Mouse (Mus musculus) intestine, postnatal 0 days (tissue): Measurements from ENCODE around the gene Adipor2. TPM values are rescaled to one million over a fixed set of nuclear protein-coding genes. Genes with fewer than 3 reads are reported as not detected.
"Not testable (repeated sequence)": the region's sequence is repeated elsewhere in the genome, so short reads cannot be mapped to it uniquely, and the experiment has no call there.

Experiments used
- ATAC-seq: fragments of 200-750 bp; cut with Nextera tagmentation; 2 replicates; pipeline ENCODE4 v1.8.0; 2017; ENCODE audit warnings: mild to moderate bottlenecking, moderate TSS enrichment, moderate library complexity
- H3K27ac ChIP-seq: fragments of 300-500 bp; sonication (generic); 2 replicates; pipeline ENCODE4 v1.5.1; 2014; ENCODE audit warnings: mild to moderate bottlenecking, low read depth, low read length, moderate library complexity
- H3K27me3 ChIP-seq: fragments of 300-500 bp; sonication (generic); replicated peaks from 2 replicates; pipeline ENCODE4 v1.6.1; 2014; ENCODE audit warnings: low read length, mixed read lengths; ENCODE audit not compliant: control insufficient read depth, insufficient read depth
- H3K36me3 ChIP-seq: fragments of 300-500 bp; sonication (generic); 2 replicates; pipeline ENCODE4 v1.6.1; 2014; ENCODE audit warnings: mild to moderate bottlenecking, moderate library complexity; ENCODE audit not compliant: control insufficient read depth, insufficient read depth
- H3K4me1 ChIP-seq: fragments of 300-500 bp; sonication (generic); replicated peaks from 2 replicates; pipeline ENCODE4 v1.6.1; 2014; ENCODE audit warnings: antibody characterized with exemption, low read length, mixed read lengths; ENCODE audit not compliant: control insufficient read depth, insufficient read depth
- H3K4me2 ChIP-seq: fragments of 300-500 bp; sonication (generic); replicated peaks from 2 replicates; pipeline ENCODE4 v1.6.1; 2014; ENCODE audit warnings: low read depth, mild to moderate bottlenecking, moderate library complexity
- H3K4me3 ChIP-seq: fragments of 300-500 bp; sonication (generic); 2 replicates; pipeline ENCODE4 v1.5.1; 2014; ENCODE audit warnings: low read depth, low read length
- H3K9ac ChIP-seq: fragments of 300-500 bp; sonication (generic); 2 replicates; pipeline ENCODE4 v1.6.1; 2014; ENCODE audit warnings: mild to moderate bottlenecking, low read depth, low read length
- H3K9me3 ChIP-seq: fragments of 300-500 bp; sonication (generic); 2 replicates; pipeline ENCODE4 v1.6.1; 2016; ENCODE audit warnings: mixed run types; ENCODE audit not compliant: control insufficient read depth
- CTCF ChIP-seq: sonication (generic); IDR thresholded peaks from 2 replicates; pipeline ENCODE4 v1.5.1; 2016; ENCODE audit warnings: low read depth, mild to moderate bottlenecking, control low read depth, antibody characterized with exemption, moderate library complexity
- WGBS: fragments of 180-500 bp; shearing (Covaris S2); extraction: QIAGEN DNeasy Blood & Tissue Kit; methylation state at CpG from one replicate; pipeline ENCODE4 v1.1.7; 2014; 5-methylcytosine and 5-hydroxymethylcytosine counted together
- polyA plus RNA-seq: library from polyadenylated mRNA; unstranded; fragments of >200 nt; fragmentation: Nextera tagmentation; extraction: Ambion mirVana; gene quantifications from 2 replicates; pipeline ENCODE4 v1.2.1, GENCODE M21; 2015

The Adipor2 gene
- polyA plus RNA-seq, 1 experiment from 2014 or later = 106 TPM

DNA sequence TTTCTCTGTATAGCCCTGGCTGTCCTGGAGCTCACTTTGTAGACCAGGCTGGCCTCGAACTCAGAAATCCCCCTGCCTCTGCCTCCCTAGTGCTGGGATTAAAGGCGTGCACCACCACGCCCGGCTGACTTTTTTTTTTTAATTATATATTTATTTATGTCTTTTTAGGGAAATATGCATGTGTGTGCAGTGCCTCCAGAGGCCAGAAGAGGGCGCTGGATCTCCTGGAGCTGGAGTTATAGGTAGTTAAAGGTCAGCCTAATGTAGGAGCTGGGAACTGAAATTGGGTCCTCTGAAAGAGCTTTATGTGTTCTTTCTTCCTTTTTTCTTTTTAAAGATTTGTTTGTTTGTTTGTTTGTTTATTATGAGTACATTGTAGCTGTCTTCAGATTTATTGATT is 25.2 kb upstream of the Adipor2 start:
- 82% methylated on average over 5 of the region's 5 CpGs for WGBS
- not testable (repeated sequence) for ATAC-seq, H3K9me3 ChIP-seq, H3K9ac ChIP-seq, H3K4me2 ChIP-seq, H3K36me3 ChIP-seq, H3K4me3 ChIP-seq, H3K27me3 ChIP-seq, H3K4me1 ChIP-seq, H3K27ac ChIP-seq
- peak; percentile 33 for TF ChIP-seq CTCF

DNA sequence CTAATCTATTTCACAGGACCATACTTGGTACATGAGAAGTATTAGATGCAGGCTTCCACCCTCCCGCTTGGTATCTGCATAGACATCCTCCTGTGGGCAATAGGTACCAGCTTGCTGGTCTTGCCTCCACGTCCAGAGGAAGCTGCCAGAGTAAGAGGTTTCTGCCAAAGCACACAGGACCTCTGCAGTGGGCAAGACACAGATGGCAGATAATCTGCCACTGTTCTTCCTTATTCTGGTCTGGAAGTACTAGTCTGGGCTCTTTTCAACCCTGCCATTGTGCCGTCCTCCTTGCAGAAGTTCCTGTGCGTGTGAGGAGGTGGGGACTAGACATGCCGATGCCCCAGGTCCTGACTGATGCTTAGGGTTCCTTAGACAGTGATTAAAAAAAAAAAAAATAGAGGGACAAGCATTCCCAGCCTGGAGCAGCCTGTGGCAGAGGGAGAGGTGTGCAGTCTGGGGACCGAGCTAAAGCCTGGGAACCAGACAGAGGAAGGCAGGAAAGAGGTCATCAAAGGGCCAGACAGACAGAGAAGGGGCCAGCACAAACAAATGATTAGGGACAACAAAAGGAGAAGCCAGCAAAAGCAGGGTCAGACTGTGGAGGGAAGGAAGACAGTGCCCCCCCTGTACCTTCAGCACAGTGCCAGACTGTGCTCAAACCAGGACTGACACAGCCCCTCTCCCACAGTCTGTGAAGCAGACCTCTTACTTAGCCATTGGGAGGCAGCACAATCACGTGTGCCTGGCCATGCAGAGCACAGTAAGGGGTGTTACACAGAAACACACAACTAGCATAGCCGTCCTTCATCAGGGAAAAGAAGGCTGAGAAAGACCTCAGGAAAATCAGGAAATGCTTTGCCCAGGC is 20.6 kb upstream of the Adipor2 start:
- H3K4me1 ChIP-seq = no peaks in the 10 kb centered on the region
- no peak overlapping the region for H3K27ac ChIP-seq
- H3K9me3 ChIP-seq = no peaks in the 10 kb centered on the region
- H3K4me2 ChIP-seq = no peak overlapping the region
- no peak for ATAC-seq
- no peaks in the 10 kb centered on the region for H3K27me3 ChIP-seq
- H3K4me3 ChIP-seq = no peak overlapping the region
- H3K9ac ChIP-seq = no peak overlapping the region
- no peaks in the 10 kb centered on the region for H3K36me3 ChIP-seq
- no peak for TF ChIP-seq CTCF
- WGBS = 62% methylated on average over 8 of the region's 8 CpGs

DNA sequence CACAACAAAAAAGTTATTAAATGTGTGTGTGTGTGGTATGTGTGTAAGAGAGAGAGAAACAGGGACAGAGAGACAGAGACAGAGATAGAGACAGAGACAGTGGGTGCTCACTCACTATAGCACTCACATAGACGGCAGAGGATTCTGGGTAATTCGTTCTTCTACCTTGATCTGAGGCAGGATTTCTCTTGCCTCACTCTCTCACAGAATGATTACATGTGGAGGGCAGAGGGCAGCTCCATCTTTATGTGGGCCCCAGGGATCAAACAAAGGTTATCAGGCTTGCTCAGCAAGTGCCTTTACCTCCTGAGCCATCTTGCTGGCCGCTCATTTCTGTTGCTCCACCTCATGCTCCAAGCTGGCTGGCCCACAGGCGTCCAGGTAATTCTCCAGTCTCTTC is 16.9 kb upstream of the Adipor2 start:
- TF ChIP-seq CTCF = no peak
- WGBS = 58% methylated on average over 4 of the region's 4 CpGs
- Histone ChIP-seq H3K4me2 (0 out of 2 replicates have a peak overlapping the region, but pooled peaks have one; percentile 0), H3K36me3 (no peaks in the 10 kb centered on the region; the same call in 1 of the 2 replicates), H3K9ac (no peak overlapping the region), H3K27me3 (no peaks in the 10 kb centered on the region), H3K9me3 (no peaks in the 10 kb centered on the region), H3K4me1 (no peaks in the 10 kb centered on the region), H3K27ac (no peak overlapping the region), H3K4me3 (no peak overlapping the region)
- ATAC-seq = no peak

DNA sequence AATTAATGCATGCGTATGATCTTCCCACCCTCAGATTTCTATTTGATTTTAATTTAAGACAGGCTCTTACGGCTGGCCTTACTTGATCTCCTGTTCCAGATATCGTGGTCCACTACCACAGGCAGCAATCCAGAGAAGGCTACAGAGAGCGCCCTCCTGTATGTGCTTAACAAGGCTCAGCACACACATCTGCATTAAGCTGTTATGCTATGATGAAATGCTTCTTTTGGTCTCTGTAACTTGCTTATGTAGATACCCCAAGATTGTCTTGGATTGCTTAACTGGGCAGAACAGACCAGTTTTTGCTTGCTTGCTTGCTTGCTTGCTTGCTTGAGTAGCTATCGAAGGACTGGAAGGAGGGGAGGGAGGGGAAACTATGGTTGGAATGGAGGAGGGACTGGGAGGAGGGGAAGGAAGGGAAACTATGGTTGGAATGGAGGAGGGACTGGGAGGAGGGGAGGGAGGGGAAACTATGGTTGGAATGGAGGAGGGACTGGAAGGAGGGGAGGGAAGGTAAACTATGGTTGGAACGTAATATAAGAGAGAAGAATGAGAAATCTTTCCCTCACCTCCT is 14.3 kb upstream of the Adipor2 start:
- Histone ChIP-seq H3K4me3 (no peak overlapping the region), H3K27me3 (no peaks in the 10 kb centered on the region), H3K4me2 (no peak overlapping the region), H3K27ac (no peak overlapping the region), H3K36me3 (no peaks in the 10 kb centered on the region; the same call in 1 of the 2 replicates), H3K4me1 (no peaks in the 10 kb centered on the region), H3K9me3 (no peaks in the 10 kb centered on the region), H3K9ac (no peak overlapping the region)
- 78% methylated on average over 6 of the region's 6 CpGs for WGBS
- TF ChIP-seq CTCF = no peak
- ATAC-seq = no peak

DNA sequence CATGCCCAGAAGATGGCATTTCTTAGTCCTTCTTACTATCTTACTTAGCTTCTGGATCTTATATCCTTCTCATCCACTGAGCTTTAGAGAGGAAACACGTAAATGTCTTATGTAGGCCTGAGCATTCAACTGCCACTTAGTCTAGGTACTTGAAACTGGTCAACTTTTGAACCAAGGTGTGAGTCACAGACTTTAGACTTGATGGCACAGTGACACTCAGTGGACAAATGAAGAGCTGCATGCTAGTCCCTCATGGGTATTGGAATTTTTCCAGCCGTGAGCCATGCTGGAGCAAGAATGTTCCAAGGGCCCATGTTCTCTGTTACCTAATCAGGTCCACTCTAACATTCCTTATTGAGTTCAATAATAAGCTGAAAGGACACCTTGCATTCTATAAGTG is 13.0 kb upstream of the Adipor2 start:
- WGBS = 36% methylated on average over 2 of the region's 2 CpGs
- ATAC-seq = peak; percentile 46; the same call in 1 of the 2 replicates
- H3K27me3 ChIP-seq = no peaks in the 10 kb centered on the region
- H3K4me3 ChIP-seq = no peak overlapping the region
- TF ChIP-seq CTCF = peak; percentile 90
- H3K9me3 ChIP-seq = no peaks in the 10 kb centered on the region
- H3K27ac ChIP-seq = no peak overlapping the region
- H3K36me3 ChIP-seq = no peaks in the 10 kb centered on the region; the same call in 1 of the 2 replicates
- H3K4me1 ChIP-seq = no peaks in the 10 kb centered on the region
- no peak overlapping the region for H3K4me2 ChIP-seq
- H3K9ac ChIP-seq = no peak overlapping the region

DNA sequence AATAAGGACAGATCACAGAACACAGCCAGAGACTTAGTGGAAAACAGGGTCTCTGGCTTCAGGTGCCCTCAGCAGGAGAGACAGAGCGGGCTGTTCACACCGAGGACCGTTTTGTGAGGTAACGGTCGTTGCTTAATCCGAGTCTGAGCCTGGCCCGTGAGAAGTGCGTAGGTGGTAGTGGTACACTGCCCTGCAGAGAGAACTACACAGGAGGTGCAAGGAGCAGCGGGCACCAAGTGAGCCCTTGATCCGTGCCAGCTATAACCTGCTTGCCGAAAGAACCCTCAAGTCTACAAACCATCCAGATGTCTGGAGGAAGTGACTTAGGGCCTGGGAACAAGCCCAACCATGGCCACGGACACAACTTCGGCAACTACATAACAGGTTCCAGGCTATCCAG is 11.8 kb upstream of the Adipor2 start:
- TF ChIP-seq CTCF = no peak
- no peak overlapping the region for H3K9ac ChIP-seq
- no peaks in the 10 kb centered on the region; the same call in 1 of the 2 replicates for H3K36me3 ChIP-seq
- H3K27me3 ChIP-seq = no peaks in the 10 kb centered on the region
- no peaks in the 10 kb centered on the region for H3K9me3 ChIP-seq
- no peak overlapping the region for H3K27ac ChIP-seq
- no peak overlapping the region for H3K4me3 ChIP-seq
- no peaks in the 10 kb centered on the region for H3K4me1 ChIP-seq
- WGBS = 97% methylated on average over 13 of the region's 13 CpGs
- H3K4me2 ChIP-seq = no peak overlapping the region
- no peak for ATAC-seq
